Mouse (Mus musculus): Measurements from ENCODE around the gene Slc15a1. TPM values are rescaled to one million over a fixed set of nuclear protein-coding genes. Genes with fewer than 3 reads are reported as not detected.

The Slc15a1 gene
- polyA plus RNA-seq, 2 experiments, result 0.05 to 0.14 TPM

DNA sequence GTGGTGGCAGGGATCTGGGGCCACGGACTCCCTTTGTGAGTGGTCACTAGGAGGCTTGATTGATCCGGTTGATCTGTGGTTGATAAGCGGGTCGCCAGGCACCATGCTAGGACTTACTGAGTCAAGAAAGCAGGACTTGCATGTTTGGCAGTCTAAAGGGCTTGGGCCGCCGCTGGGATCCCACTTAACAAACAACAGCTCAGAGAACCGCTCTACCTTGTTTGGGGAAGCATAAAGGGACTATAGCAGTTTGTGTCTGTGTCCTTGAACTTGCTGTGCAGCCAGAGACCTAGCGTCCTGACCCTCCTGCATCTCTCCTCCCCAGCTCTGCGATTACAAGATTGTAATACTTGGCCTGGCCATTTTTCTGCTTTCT is 421 bp upstream of the Slc15a1 start:
- Histone ChIP-seq H3K4me3 (replicated peaks; ENCODE audit: low read length) (no peak overlapping the region), H3K4me1 (ENCODE audit: control insufficient read depth, insufficient read depth, low read length) (no peaks in the 10 kb centered on the region), H3K9me3 (ENCODE audit: control insufficient read depth, low read length) (no peaks in the 10 kb centered on the region), H3K9ac (ENCODE audit: low read depth, low read length, severe bottlenecking) (no peak overlapping the region), H3K4me2 (replicated peaks; ENCODE audit: low read depth, low read length, severe bottlenecking) (no peak overlapping the region), H3K36me3 (ENCODE audit: control insufficient read depth, insufficient read depth, low read length) (no peaks in the 10 kb centered on the region), H3K27ac (replicated peaks; ENCODE audit: low read depth, low read length) (no peak overlapping the region), H3K27me3 (ENCODE audit: control insufficient read depth, insufficient read depth, low read length) (peaks cover 35% of the 10 kb centered on the region)
- WGBS, result 27% methylated on average over 9 of the region's 9 CpGs
- ATAC-seq (ENCODE audit: low FRiP score, low read depth), result no peak
- no peak for TF ChIP-seq POLR2A (IDR thresholded peaks at IDR 0.05; ENCODE audit: borderline replicate concordance, extremely low read depth, insufficient read depth, insufficient read length)
- DNase-seq (ENCODE audit: low spot score), result no peak

DNA sequence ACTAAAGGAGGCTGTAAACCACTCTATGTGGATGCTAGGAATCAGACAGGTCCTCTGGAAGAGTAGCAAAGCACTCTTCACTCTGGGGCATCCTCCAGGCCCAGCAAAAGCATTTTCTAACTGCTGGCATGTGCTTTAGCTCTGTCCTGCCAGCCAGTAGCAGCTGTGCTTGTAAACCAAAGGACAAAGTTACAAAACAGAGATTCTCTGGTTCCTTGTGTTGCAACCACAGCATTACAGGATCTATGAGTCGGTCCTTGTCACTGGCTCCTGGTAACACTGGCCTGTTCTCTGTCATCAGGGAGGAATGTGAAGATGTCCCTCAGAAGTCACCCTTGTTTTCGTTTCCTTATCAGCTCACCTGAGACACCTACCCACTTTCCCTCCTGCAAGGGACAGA is 4.5 kb downstream of the Slc15a1 start:
- WGBS, result 66% methylated on average over 2 of the region's 2 CpGs
- no peak overlapping the region for H3K4me3 ChIP-seq (replicated peaks; ENCODE audit: low read length)
- ATAC-seq (ENCODE audit: low FRiP score, low read depth), result no peak
- H3K4me2 ChIP-seq (replicated peaks; ENCODE audit: low read depth, low read length, severe bottlenecking), result no peak overlapping the region
- TF ChIP-seq POLR2A (IDR thresholded peaks at IDR 0.05; ENCODE audit: borderline replicate concordance, extremely low read depth, insufficient read depth, insufficient read length), result no peak
- H3K27ac ChIP-seq (replicated peaks; ENCODE audit: low read depth, low read length), result no peak overlapping the region
- H3K9ac ChIP-seq (ENCODE audit: low read depth, low read length, severe bottlenecking), result no peak overlapping the region
- H3K9me3 ChIP-seq (ENCODE audit: control insufficient read depth, low read length), result no peaks in the 10 kb centered on the region
- H3K27me3 ChIP-seq (ENCODE audit: control insufficient read depth, insufficient read depth, low read length), result peaks cover 21% of the 10 kb centered on the region
- no peaks in the 10 kb centered on the region for H3K36me3 ChIP-seq (ENCODE audit: control insufficient read depth, insufficient read depth, low read length)
- DNase-seq (ENCODE audit: low spot score), result no peak
- no peaks in the 10 kb centered on the region for H3K4me1 ChIP-seq (ENCODE audit: control insufficient read depth, insufficient read depth, low read length)

DNA sequence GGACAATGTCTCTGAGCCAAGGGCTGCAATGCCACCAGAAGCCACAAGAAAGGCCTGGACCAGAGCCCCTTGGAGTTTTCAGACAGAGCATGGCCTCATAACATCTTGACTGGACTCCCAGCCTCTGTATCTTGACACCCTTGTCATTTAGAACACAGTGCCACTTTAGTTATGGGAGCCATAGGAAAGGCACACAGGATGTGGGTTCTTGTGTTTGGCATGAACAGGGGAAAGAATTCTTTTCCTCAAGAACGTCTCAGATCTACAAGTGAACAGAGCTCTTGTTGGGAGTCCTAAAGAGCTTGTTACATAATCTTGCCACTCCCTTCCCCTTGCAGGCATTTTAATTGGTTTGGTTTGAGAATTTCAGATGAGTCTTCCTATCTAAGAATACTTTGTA is 5.3 kb downstream of the Slc15a1 start:
- WGBS, result 46% methylated on average over 1 of the region's 1 CpGs
- H3K36me3 ChIP-seq (ENCODE audit: control insufficient read depth, insufficient read depth, low read length), result no peaks in the 10 kb centered on the region

DNA sequence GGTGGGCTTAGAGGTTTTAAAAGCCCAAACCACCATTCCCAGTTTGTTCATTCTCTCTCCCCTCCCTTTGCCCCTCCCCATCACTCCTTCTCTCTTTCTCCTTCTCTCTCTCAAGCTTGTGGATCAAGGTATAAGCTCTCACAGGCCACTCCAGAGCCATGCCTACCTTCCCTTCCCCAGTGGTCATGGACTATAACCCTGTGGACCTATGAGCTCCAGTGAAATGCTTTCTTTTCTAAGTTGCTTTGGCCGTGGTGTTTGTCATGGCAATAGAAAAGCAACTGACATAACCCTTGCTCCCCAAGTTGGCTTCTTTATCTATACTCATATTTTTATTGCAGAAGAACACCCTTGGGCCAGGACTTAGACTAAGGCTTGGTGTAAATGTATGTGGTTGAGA is 7.3 kb downstream of the Slc15a1 start:
- Histone ChIP-seq H3K4me1 (ENCODE audit: control insufficient read depth, insufficient read depth, low read length) (no peaks in the 10 kb centered on the region), H3K9me3 (ENCODE audit: control insufficient read depth, low read length) (no peaks in the 10 kb centered on the region), H3K27ac (replicated peaks; ENCODE audit: low read depth, low read length) (no peak overlapping the region), H3K36me3 (ENCODE audit: control insufficient read depth, insufficient read depth, low read length) (no peaks in the 10 kb centered on the region), H3K27me3 (ENCODE audit: control insufficient read depth, insufficient read depth, low read length) (no peaks in the 10 kb centered on the region), H3K4me2 (replicated peaks; ENCODE audit: low read depth, low read length, severe bottlenecking) (no peak overlapping the region), H3K9ac (ENCODE audit: low read depth, low read length, severe bottlenecking) (no peak overlapping the region), H3K4me3 (replicated peaks; ENCODE audit: low read length) (no peak overlapping the region)
- no peak for DNase-seq (ENCODE audit: low spot score)
- TF ChIP-seq POLR2A (IDR thresholded peaks at IDR 0.05; ENCODE audit: borderline replicate concordance, extremely low read depth, insufficient read depth, insufficient read length), result no peak
- WGBS, result 88% methylated on average over 1 of the region's 1 CpGs
- no peak for ATAC-seq (ENCODE audit: low FRiP score, low read depth)

More for the DNA sequence above, 5.3 kb downstream of the Slc15a1 start:
- DNase-seq (ENCODE audit: low spot score) (no peak), ATAC-seq (ENCODE audit: low FRiP score, low read depth) (no peak)
- no peak overlapping the region for H3K9ac ChIP-seq (ENCODE audit: low read depth, low read length, severe bottlenecking)
- H3K27me3 ChIP-seq (ENCODE audit: control insufficient read depth, insufficient read depth, low read length), result peaks cover 13% of the 10 kb centered on the region
- H3K4me3 ChIP-seq (replicated peaks; ENCODE audit: low read length), result no peak overlapping the region
- no peak for TF ChIP-seq POLR2A (IDR thresholded peaks at IDR 0.05; ENCODE audit: borderline replicate concordance, extremely low read depth, insufficient read depth, insufficient read length)
- no peak overlapping the region for H3K4me2 ChIP-seq (replicated peaks; ENCODE audit: low read depth, low read length, severe bottlenecking)
- no peaks in the 10 kb centered on the region for H3K9me3 ChIP-seq (ENCODE audit: control insufficient read depth, low read length)
- no peaks in the 10 kb centered on the region for H3K4me1 ChIP-seq (ENCODE audit: control insufficient read depth, insufficient read depth, low read length)
- H3K27ac ChIP-seq (replicated peaks; ENCODE audit: low read depth, low read length), result no peak overlapping the region

DNA sequence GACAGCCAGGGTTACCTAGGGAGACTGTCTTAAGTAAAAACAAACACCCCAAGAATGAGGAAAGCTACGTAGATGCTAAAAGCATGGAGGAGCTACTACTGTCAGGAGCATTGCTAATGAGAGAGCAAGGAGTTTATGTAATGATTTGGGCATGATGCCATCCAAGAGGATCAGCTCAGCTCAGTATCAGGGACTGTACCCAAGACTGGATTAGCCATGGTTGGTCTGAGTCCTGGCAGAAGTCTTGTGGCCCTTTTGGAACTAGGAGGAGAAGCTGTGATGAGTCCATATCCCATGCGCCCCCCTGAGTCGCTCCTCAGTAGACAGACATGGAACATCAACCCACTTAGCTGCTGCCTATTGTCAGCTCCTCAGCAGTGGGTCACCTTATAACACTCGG is 9.3 kb downstream of the Slc15a1 start:
- H3K4me1 ChIP-seq (ENCODE audit: control insufficient read depth, insufficient read depth, low read length), result peaks cover 10% of the 10 kb centered on the region
- no peak for DNase-seq (ENCODE audit: low spot score)
- no peak overlapping the region for H3K4me2 ChIP-seq (replicated peaks; ENCODE audit: low read depth, low read length, severe bottlenecking)
- no peak overlapping the region for H3K9ac ChIP-seq (ENCODE audit: low read depth, low read length, severe bottlenecking)
- no peak for ATAC-seq (ENCODE audit: low FRiP score, low read depth)
- H3K4me3 ChIP-seq (replicated peaks; ENCODE audit: low read length), result no peak overlapping the region
- H3K9me3 ChIP-seq (ENCODE audit: control insufficient read depth, low read length), result no peaks in the 10 kb centered on the region
- no peaks in the 10 kb centered on the region for H3K27me3 ChIP-seq (ENCODE audit: control insufficient read depth, insufficient read depth, low read length)
- no peak for TF ChIP-seq POLR2A (IDR thresholded peaks at IDR 0.05; ENCODE audit: borderline replicate concordance, extremely low read depth, insufficient read depth, insufficient read length)
- H3K27ac ChIP-seq (replicated peaks; ENCODE audit: low read depth, low read length), result no peak overlapping the region
- no peaks in the 10 kb centered on the region for H3K36me3 ChIP-seq (ENCODE audit: control insufficient read depth, insufficient read depth, low read length)
- 83% methylated on average over 4 of the region's 4 CpGs for WGBS

DNA sequence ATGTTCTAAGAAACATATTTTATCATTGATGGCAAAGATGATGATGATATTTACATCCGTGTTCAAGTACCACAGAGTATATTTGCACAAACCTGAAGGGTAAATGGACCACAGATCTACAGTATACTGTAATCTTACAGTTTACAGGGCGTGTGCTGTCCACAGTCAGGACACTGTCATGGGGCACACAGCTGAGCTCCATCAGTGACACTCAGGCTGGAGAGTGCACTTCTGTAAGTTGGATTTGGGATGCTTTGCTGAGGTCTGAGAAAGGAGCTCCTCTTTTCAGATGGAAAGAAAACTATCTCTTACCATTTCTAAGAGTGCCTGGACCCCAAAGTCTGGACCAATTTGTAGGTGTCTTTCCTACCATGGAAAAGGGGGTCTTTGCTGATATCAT is 9.9 kb downstream of the Slc15a1 start:
- no peak overlapping the region for H3K27ac ChIP-seq (replicated peaks; ENCODE audit: low read depth, low read length)
- peaks cover 10% of the 10 kb centered on the region for H3K4me1 ChIP-seq (ENCODE audit: control insufficient read depth, insufficient read depth, low read length)
- H3K27me3 ChIP-seq (ENCODE audit: control insufficient read depth, insufficient read depth, low read length), result no peaks in the 10 kb centered on the region
- ATAC-seq (ENCODE audit: low FRiP score, low read depth), result no peak
- H3K9ac ChIP-seq (ENCODE audit: low read depth, low read length, severe bottlenecking), result no peak overlapping the region
- no peak overlapping the region for H3K4me2 ChIP-seq (replicated peaks; ENCODE audit: low read depth, low read length, severe bottlenecking)
- TF ChIP-seq POLR2A (IDR thresholded peaks at IDR 0.05; ENCODE audit: borderline replicate concordance, extremely low read depth, insufficient read depth, insufficient read length), result no peak
- no peaks in the 10 kb centered on the region for H3K9me3 ChIP-seq (ENCODE audit: control insufficient read depth, low read length)
- no peak overlapping the region for H3K4me3 ChIP-seq (replicated peaks; ENCODE audit: low read length)
- 93% methylated on average over 2 of the region's 2 CpGs for WGBS
- DNase-seq (ENCODE audit: low spot score), result no peak
- H3K36me3 ChIP-seq (ENCODE audit: control insufficient read depth, insufficient read depth, low read length), result no peaks in the 10 kb centered on the region

Measured in limb, embryonic 14.5 days (tissue).